Mouse (Mus musculus): ENCODE measurements around the gene Prl4a1. TPM values are rescaled to one million over a fixed set of nuclear protein-coding genes. Genes with fewer than 3 reads are reported as not detected.
A peak's percentile ranks its signal among the peaks of the same experiment; 100 is the strongest.
"Not testable (repeated sequence)": the region's sequence is repeated elsewhere in the genome, so short reads cannot be mapped to it uniquely, and the experiment has no call there.

Gene Prl4a1
- not detected in 2 replicates for polyA plus RNA-seq (2014; fragmentation: Nextera tagmentation; extraction: Ambion mirVana)

DNA sequence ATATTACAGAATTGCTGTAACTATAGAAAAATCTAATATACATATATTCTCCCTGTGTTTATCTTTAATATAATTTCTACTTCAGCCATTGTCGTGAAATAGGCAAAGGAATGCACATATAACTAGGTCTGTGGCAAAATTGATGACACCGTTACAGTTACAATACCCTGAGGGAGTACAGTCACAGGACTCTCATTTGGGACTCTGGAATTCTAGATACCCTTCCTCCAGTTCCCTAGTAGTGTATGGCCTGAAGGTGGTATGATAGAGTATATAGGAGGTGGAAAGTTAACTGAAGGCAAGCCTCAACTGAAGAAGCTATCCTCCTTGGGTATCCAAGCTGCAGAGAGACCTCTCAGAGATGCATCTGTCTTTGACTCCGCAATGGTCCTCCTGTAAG is at the start of gene Prl4a1:
TSS of gene Prl4a1 (plus strand) at position 301 of the 400 bp plus-strand sequence.
- ATAC-seq (ENCODE audit: low FRiP score, low TSS enrichment): no peak
- Histone ChIP-seq H3K4me2 (replicated peaks; ENCODE audit: low read depth, low read length) (no peak within 1 kb of the TSS), H3K36me3 (ENCODE audit: control insufficient read depth, insufficient read depth, low read length) (no peaks in the 10 kb centered on the region), H3K9me3 (ENCODE audit: control insufficient read depth, low read length) (no peaks in the 10 kb centered on the region), H3K4me3 (ENCODE audit: low read length) (no peak within 1 kb of the TSS), H3K27ac (ENCODE audit: low read depth, low read length) (no peak within 1 kb of the TSS), H3K9ac (ENCODE audit: low read depth, low read length) (no peak within 1 kb of the TSS), H3K4me1 (ENCODE audit: control insufficient read depth, insufficient read depth, low read length) (no peaks in the 10 kb centered on the region), H3K27me3 (ENCODE audit: control insufficient read depth, insufficient read depth, low read length) (no peaks in the 10 kb centered on the region)
- WGBS: 90% methylated on average over 3 of the region's 3 CpGs

DNA sequence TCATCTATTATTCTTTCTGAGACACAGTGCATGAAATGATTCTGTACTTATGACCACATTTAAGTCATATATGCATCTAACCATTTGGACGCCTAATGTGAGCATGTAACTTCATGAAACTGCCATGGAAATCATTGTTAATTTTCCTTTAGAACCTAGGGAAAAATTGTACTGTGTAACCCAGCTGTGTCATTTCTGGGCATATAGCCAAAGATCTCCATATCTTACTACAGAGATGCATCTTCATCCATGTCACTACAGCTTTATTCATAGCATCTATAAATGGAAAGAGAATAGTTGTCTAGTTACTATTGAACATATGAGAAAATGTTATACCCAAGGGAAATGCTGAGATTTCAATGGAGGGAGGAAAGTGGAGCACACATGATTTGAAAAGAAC is 43.1 kb upstream of the Prl4a1 start:
- H3K4me2 ChIP-seq (replicated peaks; ENCODE audit: low read depth, low read length): no peak overlapping the region
- ATAC-seq (ENCODE audit: low FRiP score, low TSS enrichment): no peak
- no peak overlapping the region for H3K27ac ChIP-seq (ENCODE audit: low read depth, low read length)
- H3K9me3 ChIP-seq (ENCODE audit: control insufficient read depth, low read length): no peaks in the 10 kb centered on the region
- H3K36me3 ChIP-seq (ENCODE audit: control insufficient read depth, insufficient read depth, low read length): no peaks in the 10 kb centered on the region
- no peak overlapping the region for H3K4me3 ChIP-seq (ENCODE audit: low read length)
- no peaks in the 10 kb centered on the region for H3K27me3 ChIP-seq (ENCODE audit: control insufficient read depth, insufficient read depth, low read length)
- no peaks in the 10 kb centered on the region for H3K4me1 ChIP-seq (ENCODE audit: control insufficient read depth, insufficient read depth, low read length)
- 71% methylated on average over 1 of the region's 1 CpGs for WGBS
- H3K9ac ChIP-seq (ENCODE audit: low read depth, low read length): no peak overlapping the region

DNA sequence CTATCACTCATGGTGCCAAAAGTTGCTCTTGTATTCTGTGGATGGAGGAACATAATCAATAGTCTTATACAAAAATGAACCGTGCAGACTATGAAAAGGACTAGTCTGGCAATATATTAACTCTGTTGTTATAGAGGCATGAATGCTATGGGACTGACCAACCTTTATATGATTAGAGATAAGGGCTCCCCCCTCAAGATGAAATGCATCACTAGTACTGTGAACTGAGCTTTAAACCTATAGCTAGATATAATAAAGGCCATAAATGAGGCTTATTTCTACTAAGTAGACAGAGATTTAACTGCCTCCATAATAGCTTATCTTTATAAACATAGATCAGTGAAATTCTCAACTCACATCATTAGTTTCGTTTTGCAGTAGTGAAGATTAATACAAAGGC is 41.7 kb upstream of the Prl4a1 start:
- not testable (repeated sequence) for H3K4me2 ChIP-seq (replicated peaks; ENCODE audit: low read depth, low read length); H3K4me1 ChIP-seq (ENCODE audit: control insufficient read depth, insufficient read depth, low read length); H3K9ac ChIP-seq (ENCODE audit: low read depth, low read length); H3K27ac ChIP-seq (ENCODE audit: low read depth, low read length); H3K27me3 ChIP-seq (ENCODE audit: control insufficient read depth, insufficient read depth, low read length); H3K4me3 ChIP-seq (ENCODE audit: low read length); H3K9me3 ChIP-seq (ENCODE audit: control insufficient read depth, low read length); ATAC-seq (ENCODE audit: low FRiP score, low TSS enrichment); H3K36me3 ChIP-seq (ENCODE audit: control insufficient read depth, insufficient read depth, low read length)
- 75% methylated on average over 2 of the region's 2 CpGs for WGBS

DNA sequence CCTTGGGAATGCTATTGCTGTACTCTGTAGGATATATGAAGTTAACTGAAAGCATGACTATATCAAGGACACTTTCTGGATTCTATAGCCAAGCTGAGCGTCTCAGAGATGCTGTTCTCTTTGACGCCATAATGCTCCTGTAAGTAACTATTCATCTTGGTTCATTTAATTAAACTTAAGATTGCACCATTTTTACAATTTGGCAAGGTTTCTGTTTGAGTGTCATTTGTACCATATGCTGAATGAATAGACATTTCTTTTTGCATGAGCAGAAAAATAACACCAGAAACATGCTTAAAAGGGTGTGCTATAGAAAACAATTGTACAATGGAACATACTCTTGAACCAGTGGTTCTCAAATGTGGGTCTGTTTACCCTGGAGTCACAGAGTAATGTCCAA is 38.4 kb upstream of the Prl4a1 start:
- WGBS: 95% methylated on average over 2 of the region's 2 CpGs
- Histone ChIP-seq H3K4me3 (ENCODE audit: low read length) (no peak overlapping the region), H3K9me3 (ENCODE audit: control insufficient read depth, low read length) (no peaks in the 10 kb centered on the region), H3K27ac (ENCODE audit: low read depth, low read length) (no peak overlapping the region), H3K9ac (ENCODE audit: low read depth, low read length) (no peak overlapping the region), H3K36me3 (ENCODE audit: control insufficient read depth, insufficient read depth, low read length) (no peaks in the 10 kb centered on the region), H3K4me1 (ENCODE audit: control insufficient read depth, insufficient read depth, low read length) (no peaks in the 10 kb centered on the region), H3K27me3 (ENCODE audit: control insufficient read depth, insufficient read depth, low read length) (no peaks in the 10 kb centered on the region), H3K4me2 (replicated peaks; ENCODE audit: low read depth, low read length) (no peak overlapping the region)
- ATAC-seq (ENCODE audit: low FRiP score, low TSS enrichment): no peak

DNA sequence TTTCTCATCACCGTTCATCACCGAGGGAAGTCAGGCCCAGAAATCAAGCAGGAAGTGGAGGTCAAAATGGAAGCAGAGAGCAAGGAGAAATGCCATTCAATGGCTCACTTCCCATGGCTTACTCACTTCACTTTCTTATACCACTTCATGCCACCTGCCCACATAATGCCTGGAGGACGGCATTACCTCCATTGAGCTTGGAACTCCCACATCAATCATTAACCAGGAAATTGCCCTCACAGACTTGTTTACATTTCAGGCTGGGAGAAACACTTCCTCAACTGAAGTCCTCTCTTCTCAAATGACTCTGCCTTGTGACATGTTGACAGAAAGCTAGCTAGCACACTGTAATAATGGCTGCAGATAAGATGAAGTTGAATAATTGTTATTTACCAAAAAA is 19.5 kb upstream of the Prl4a1 start:
- not testable (repeated sequence) for H3K36me3 ChIP-seq (ENCODE audit: control insufficient read depth, insufficient read depth, low read length); H3K27me3 ChIP-seq (ENCODE audit: control insufficient read depth, insufficient read depth, low read length); H3K4me3 ChIP-seq (ENCODE audit: low read length); H3K9me3 ChIP-seq (ENCODE audit: control insufficient read depth, low read length); H3K4me1 ChIP-seq (ENCODE audit: control insufficient read depth, insufficient read depth, low read length); H3K4me2 ChIP-seq (replicated peaks; ENCODE audit: low read depth, low read length); H3K27ac ChIP-seq (ENCODE audit: low read depth, low read length); H3K9ac ChIP-seq (ENCODE audit: low read depth, low read length)
- WGBS: 31% methylated on average over 3 of the region's 3 CpGs
- ATAC-seq (ENCODE audit: low FRiP score, low TSS enrichment): peak; percentile 83

DNA sequence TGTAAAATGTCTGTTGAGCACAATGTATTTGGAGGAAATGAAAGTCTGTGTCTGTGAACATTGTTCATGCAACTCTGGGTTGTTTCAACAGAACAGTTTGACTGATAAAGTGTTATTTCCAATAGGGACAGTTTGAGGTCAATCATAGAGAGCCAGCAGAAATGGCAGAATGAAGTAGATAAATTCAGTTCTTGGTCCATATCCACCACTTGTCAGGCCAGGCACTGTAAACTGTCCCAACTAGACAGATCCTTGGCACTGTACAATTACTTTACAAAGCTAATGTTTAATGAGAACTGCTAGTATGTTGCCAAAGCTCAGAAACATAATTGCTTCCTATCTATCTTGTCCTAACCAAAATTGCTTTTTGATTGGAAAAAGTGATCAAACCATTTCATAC is 13.3 kb downstream of the Prl4a1 start:
- ATAC-seq (ENCODE audit: low FRiP score, low TSS enrichment): no peak
- H3K4me1 ChIP-seq (ENCODE audit: control insufficient read depth, insufficient read depth, low read length): no peaks in the 10 kb centered on the region
- no peaks in the 10 kb centered on the region for H3K36me3 ChIP-seq (ENCODE audit: control insufficient read depth, insufficient read depth, low read length)
- no peak overlapping the region for H3K4me2 ChIP-seq (replicated peaks; ENCODE audit: low read depth, low read length)
- no peak overlapping the region for H3K9ac ChIP-seq (ENCODE audit: low read depth, low read length)
- no peaks in the 10 kb centered on the region for H3K9me3 ChIP-seq (ENCODE audit: control insufficient read depth, low read length)
- H3K4me3 ChIP-seq (ENCODE audit: low read length): no peak overlapping the region
- H3K27me3 ChIP-seq (ENCODE audit: control insufficient read depth, insufficient read depth, low read length): no peaks in the 10 kb centered on the region
- H3K27ac ChIP-seq (ENCODE audit: low read depth, low read length): no peak overlapping the region

DNA sequence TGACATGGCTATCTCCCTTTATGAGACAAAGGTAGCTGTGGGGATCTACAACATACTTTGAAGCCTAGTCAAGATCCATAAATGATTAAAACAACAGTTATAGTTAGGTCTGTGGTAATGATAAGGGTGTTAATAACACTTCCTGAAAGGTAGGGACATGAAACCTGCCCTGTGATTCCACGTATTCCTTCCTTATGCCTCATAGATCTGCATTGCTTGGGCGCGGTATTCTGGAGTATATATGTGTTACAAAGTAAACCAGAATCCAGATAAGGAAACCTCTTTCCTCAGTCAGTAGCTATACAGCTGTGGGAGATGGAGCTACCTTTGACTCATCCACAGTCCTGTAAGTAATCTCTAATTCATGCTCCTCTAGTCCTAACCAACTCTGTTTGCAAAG is 53.3 kb downstream of the Prl4a1 start:
- ATAC-seq (ENCODE audit: low FRiP score, low TSS enrichment): no peak
- Histone ChIP-seq H3K4me1 (ENCODE audit: control insufficient read depth, insufficient read depth, low read length) (no peaks in the 10 kb centered on the region), H3K27ac (ENCODE audit: low read depth, low read length) (no peak overlapping the region), H3K9ac (ENCODE audit: low read depth, low read length) (no peak overlapping the region), H3K27me3 (ENCODE audit: control insufficient read depth, insufficient read depth, low read length) (no peaks in the 10 kb centered on the region), H3K4me3 (ENCODE audit: low read length) (no peak overlapping the region), H3K36me3 (ENCODE audit: control insufficient read depth, insufficient read depth, low read length) (no peaks in the 10 kb centered on the region), H3K4me2 (replicated peaks; ENCODE audit: low read depth, low read length) (no peak overlapping the region), H3K9me3 (ENCODE audit: control insufficient read depth, low read length) (no peaks in the 10 kb centered on the region)
- 91% methylated on average over 3 of the region's 3 CpGs for WGBS

Other genes with a start within 250 kb of the Prl4a1 start
- not detected in 2 replicates for gene Prl7c1, start 235.4 kb upstream of the Prl4a1 start, polyA plus RNA-seq (2014; fragmentation: Nextera tagmentation; extraction: Ambion mirVana)
- gene Prl2a1, start 214.6 kb upstream of the Prl4a1 start, polyA plus RNA-seq (2014; fragmentation: Nextera tagmentation; extraction: Ambion mirVana): not detected in 2 replicates
- not detected in 2 replicates for gene Prl2c1, start 166.9 kb upstream of the Prl4a1 start, polyA plus RNA-seq (2014; fragmentation: Nextera tagmentation; extraction: Ambion mirVana)
- gene Prl5a1, start 126.3 kb downstream of the Prl4a1 start, polyA plus RNA-seq (2014; fragmentation: Nextera tagmentation; extraction: Ambion mirVana): not detected in 2 replicates
- 5.4 and 6.7 TPM in 2 replicates for gene Gm11361, start 241.3 kb downstream of the Prl4a1 start, polyA plus RNA-seq (2014; fragmentation: Nextera tagmentation; extraction: Ambion mirVana)